Mouse (Mus musculus): ENCODE results near the gene Phf5a.

- TF ChIP-seq CTCF (IDR thresholded peaks at IDR 0.05; ENCODE audit: low read depth) (no peak), EP300 (IDR thresholded peaks at IDR 0.05; ENCODE audit: low read depth) (no peak)
Observed at GRCm38 (mm10) chr15:81891140-81891802, 19.6 kb upstream of the Phf5a start.
